ENCODE assay signal across 15 mouse cellular contexts in genomic region chr12:108689167-108689566, GRCm38 (mm10). TPM values are rescaled to one million over a fixed set of nuclear protein-coding genes. Genes with fewer than 3 reads are reported as not detected.
DNase-seq lines count a peak whose midpoint lies in the region; ATAC-seq lines count a peak whose summit lies in the region.
"Had no signal": no experiment of that assay in that cellular context is flagged by ENCODE, and none has a peak within 500 bp of the region (broad histone marks: within the 10 kb centered on the region; RNA-seq: fewer than 3 reads in every experiment).

No protein-coding gene starts in this region.

- peaks cover 10% of the 10 kb centered on the region; the same call in 1 of the 2 replicates for H3K4me1 ChIP-seq in heart, embryonic 12.5 days (replicated peaks)
- H3K4me1 ChIP-seq in heart, embryonic 10.5 days, result peaks cover 25% of the 10 kb centered on the region
- H3K4me1 ChIP-seq in liver, embryonic 13.5 days (replicated peaks), result no peaks in the 10 kb centered on the region
- H3K4me1 ChIP-seq in intestine, embryonic 14.5 days (replicated peaks; ENCODE audit: control insufficient read depth, insufficient read depth, low read length), result no peaks in the 10 kb centered on the region
- H3K4me1 ChIP-seq: limb, embryonic 13.5 days had no signal

- no peak for DNase-seq in heart, embryonic 10.5 days (ENCODE audit: low spot score)
- DNase-seq in liver, embryonic 13.5 days, result no peak
- no peak for DNase-seq in liver
- DNase-seq in intestine, embryonic 14.5 days (ENCODE audit: low spot score), result no peak
- peak; percentile 46 for DNase-seq in retina, postnatal 1 day
- DNase-seq in thymus, postnatal 0 days (ENCODE audit: low spot score), result no peak
- DNase-seq: adrenal gland, adult 2 months; cerebellum, adult 8-10 months; kidney, adult 11 months had no signal

- no peak overlapping the region for H3K9ac ChIP-seq in heart, embryonic 12.5 days
- no peak overlapping the region for H3K9ac ChIP-seq in liver, embryonic 13.5 days
- no peak overlapping the region for H3K9ac ChIP-seq in intestine, embryonic 14.5 days (ENCODE audit: low read length)
- H3K9ac ChIP-seq: limb, embryonic 13.5 days had no signal

- 0 out of 2 replicates have a peak, but pooled peaks have one; percentile 15 for ATAC-seq in heart, embryonic 12.5 days (ENCODE audit: insufficient number of reproducible peaks, low FRiP score)
- ATAC-seq in liver, embryonic 13.5 days (ENCODE audit: low read depth), result 0 out of 2 replicates have a peak, but pooled peaks have one; percentile 21
- peak; percentile 81 for ATAC-seq in intestine, embryonic 14.5 days (replicated peaks; ENCODE audit: low FRiP score, low TSS enrichment, low read depth)
- no peak for ATAC-seq in megakaryocyte-erythroid progenitor cell, adult 5-6 weeks (replicated peaks; ENCODE audit: low FRiP score, low TSS enrichment, poor library complexity, severe bottlenecking)
- ATAC-seq: forebrain, embryonic 14.5 days had no signal

- no peaks in the 10 kb centered on the region for H3K9me3 ChIP-seq in heart, embryonic 12.5 days (replicated peaks)
- H3K9me3 ChIP-seq in heart, embryonic 10.5 days, result no peaks in the 10 kb centered on the region
- H3K9me3 ChIP-seq in liver, embryonic 13.5 days (replicated peaks), result no peaks in the 10 kb centered on the region
- H3K9me3 ChIP-seq in intestine, embryonic 14.5 days (ENCODE audit: control insufficient read depth, low read length), result no peaks in the 10 kb centered on the region
- H3K9me3 ChIP-seq: limb, embryonic 13.5 days had no signal

- H3K4me3 ChIP-seq in heart, embryonic 12.5 days, result no peak overlapping the region
- H3K4me3 ChIP-seq in heart, embryonic 10.5 days, result no peak overlapping the region
- H3K4me3 ChIP-seq in liver, embryonic 13.5 days (replicated peaks), result no peak overlapping the region
- no peak overlapping the region for H3K4me3 ChIP-seq in intestine, embryonic 14.5 days (ENCODE audit: low read depth, low read length)
- H3K4me3 ChIP-seq: left cerebral cortex, adult 2 months; limb, embryonic 13.5 days had no signal

- no peaks in the 10 kb centered on the region for H3K27me3 ChIP-seq in heart, embryonic 12.5 days (replicated peaks)
- H3K27me3 ChIP-seq in heart, embryonic 10.5 days (ENCODE audit: insufficient read depth, poor library complexity, severe bottlenecking), result no peaks in the 10 kb centered on the region
- no peaks in the 10 kb centered on the region for H3K27me3 ChIP-seq in liver, embryonic 13.5 days
- no peaks in the 10 kb centered on the region for H3K27me3 ChIP-seq in intestine, embryonic 14.5 days (replicated peaks; ENCODE audit: control insufficient read depth, insufficient read depth, low read length)
- H3K27me3 ChIP-seq: limb, embryonic 13.5 days had no signal

- peaks cover 44% of the 10 kb centered on the region for H3K36me3 ChIP-seq in heart, embryonic 12.5 days
- H3K36me3 ChIP-seq in heart, embryonic 10.5 days, result peaks cover 46% of the 10 kb centered on the region
- H3K36me3 ChIP-seq in liver, embryonic 13.5 days, result no peaks in the 10 kb centered on the region
- peaks cover 35% of the 10 kb centered on the region for H3K36me3 ChIP-seq in intestine, embryonic 14.5 days (ENCODE audit: control insufficient read depth, insufficient read depth, low read length)

- H3K27ac ChIP-seq in heart, embryonic 12.5 days (ENCODE audit: poor library complexity, severe bottlenecking), result no peak overlapping the region
- H3K27ac ChIP-seq in heart, embryonic 10.5 days, result no peak overlapping the region
- H3K27ac ChIP-seq in liver, embryonic 13.5 days, result no peak overlapping the region
- H3K27ac ChIP-seq in intestine, embryonic 14.5 days (ENCODE audit: low read depth), result peak overlapping the region; percentile 47; the same call in 1 of the 2 replicates
- H3K27ac ChIP-seq: left cerebral cortex, adult 2 months; limb, embryonic 13.5 days had no signal

- H3K4me2 ChIP-seq in heart, embryonic 12.5 days, result no peak overlapping the region
- H3K4me2 ChIP-seq in liver, embryonic 13.5 days, result no peak overlapping the region
- H3K4me2 ChIP-seq in intestine, embryonic 14.5 days (ENCODE audit: low read length), result no peak overlapping the region
- H3K4me2 ChIP-seq: limb, embryonic 13.5 days had no signal

- WGBS in heart, embryonic 12.5 days, result 46% methylated on average over 9 of the region's 9 CpGs
- 51% methylated on average over 9 of the region's 9 CpGs for WGBS in heart, embryonic 10.5 days
- WGBS in liver, embryonic 13.5 days (ENCODE audit: insufficient replicate concordance), result 67% methylated on average over 9 of the region's 9 CpGs
- 79% methylated on average over 9 of the region's 9 CpGs for WGBS in intestine, embryonic 14.5 days

RNA-seq across cellular contexts. Expression of gene Degs2, which starts 12.9 kb away (rescaled TPM):
- polyA plus RNA-seq in heart, embryonic 12.5 days (2016; fragmentation: Nextera tagmentation; extraction: Ambion mirVana), result 0.64 and 1.0 TPM in 2 replicates
- 0.39 and 0.94 TPM in 2 replicates for polyA plus RNA-seq in heart, embryonic 10.5 days (2016; fragmentation: Nextera tagmentation; extraction: Ambion mirVana)
- polyA plus RNA-seq in liver, embryonic 13.5 days (2015; fragmentation: Nextera tagmentation; extraction: Ambion mirVana), result 0.12 and 0.16 TPM in 2 replicates
- polyA plus RNA-seq in intestine, embryonic 14.5 days (2014; fragmentation: Nextera tagmentation; extraction: Ambion mirVana), result 43.9 and 51.6 TPM in 2 replicates
- 16.3 and 16.6 TPM in 2 replicates for polyA plus RNA-seq in thymus, postnatal 0 days (2015; fragmentation: Nextera tagmentation; extraction: Ambion mirVana)
- total RNA-seq in megakaryocyte-erythroid progenitor cell, adult 5-6 weeks (2014; fragmentation: Nextera tagmentation), result not detected in 2 replicates
- total RNA-seq in megakaryocyte-erythroid progenitor cell, adult 5-6 weeks (2017), result not detected in 2 replicates
- total RNA-seq: monocyte, adult 5-6 weeks had no signal
